27 mouse cellular contexts compared by ENCODE assay signal in genomic region chr4:69346979-69347465, GRCm38 (mm10).
"Had no signal": no experiment of that assay in that cellular context is flagged by ENCODE, and none has a peak within 500 bp of the region (broad histone marks: within the 10 kb centered on the region; RNA-seq: fewer than 3 reads in every experiment).

No protein-coding gene starts in this region.

- H3K36me3 ChIP-seq: heart, embryonic 10.5 days; heart, embryonic 12.5 days; hindbrain, embryonic 10.5 days; hindbrain, embryonic 12.5 days; intestine, embryonic 15.5 days; limb, embryonic 13.5 days; limb, embryonic 15.5 days; liver, embryonic 12.5 days had no signal

- H3K9me3 ChIP-seq: heart, embryonic 10.5 days; heart, embryonic 12.5 days; hindbrain, embryonic 10.5 days; hindbrain, embryonic 12.5 days; intestine, embryonic 15.5 days; limb, embryonic 13.5 days; limb, embryonic 15.5 days; liver, embryonic 12.5 days had no signal

- DNase-seq: gastrocnemius, adult 2 months; gastrocnemius, postnatal 10 days; gastrocnemius, postnatal 25 days; heart, adult 18-20 months; heart, postnatal 10 days; heart, postnatal 4 days; kidney, adult 18-20 months; kidney, adult 8-10 months; kidney, postnatal 10 days; kidney, postnatal 25 days; kidney, postnatal 4 days; layer of hippocampus, adult 9-11 months; layer of hippocampus, postnatal 36 days; left cerebral cortex, postnatal 4 days had no signal

- H3K27ac ChIP-seq: gastrocnemius, adult 2 months; heart, embryonic 10.5 days; hindbrain, embryonic 10.5 days; hindbrain, embryonic 12.5 days; hindbrain, embryonic 14.5 days; intestine, embryonic 15.5 days; limb, embryonic 13.5 days; limb, embryonic 15.5 days; liver, embryonic 12.5 days; liver, embryonic 14.5 days had no signal

- H3K27me3 ChIP-seq: heart, embryonic 12.5 days; hindbrain, embryonic 12.5 days; intestine, embryonic 15.5 days; limb, embryonic 13.5 days; limb, embryonic 15.5 days; liver, embryonic 12.5 days had no signal

- H3K4me1 ChIP-seq: heart, embryonic 10.5 days; heart, embryonic 12.5 days; hindbrain, embryonic 10.5 days; hindbrain, embryonic 12.5 days; intestine, embryonic 15.5 days; limb, embryonic 13.5 days; limb, embryonic 15.5 days; liver, embryonic 12.5 days had no signal

- ATAC-seq: hindbrain, embryonic 16.5 days; inflammation-experienced regulatory T-cells, adult 6 months; intestine, embryonic 15.5 days; intestine, postnatal 0 days; liver, embryonic 12.5 days had no signal

- H3K4me2 ChIP-seq: heart, embryonic 12.5 days; hindbrain, embryonic 12.5 days; hindbrain, embryonic 14.5 days; intestine, embryonic 15.5 days; limb, embryonic 13.5 days; limb, embryonic 15.5 days; liver, embryonic 12.5 days had no signal

- H3K9ac ChIP-seq: heart, embryonic 12.5 days; hindbrain, embryonic 12.5 days; hindbrain, embryonic 14.5 days; intestine, embryonic 15.5 days; limb, embryonic 13.5 days; limb, embryonic 15.5 days; liver, embryonic 12.5 days; liver, embryonic 14.5 days had no signal

- H3K4me3 ChIP-seq: gastrocnemius, adult 2 months; heart, embryonic 10.5 days; heart, embryonic 12.5 days; hindbrain, embryonic 10.5 days; hindbrain, embryonic 12.5 days; intestine, embryonic 15.5 days; limb, embryonic 13.5 days; limb, embryonic 15.5 days; liver, embryonic 12.5 days had no signal
